Mouse (Mus musculus): Measurements from ENCODE around the gene Actr3. TPM values are rescaled to one million over a fixed set of nuclear protein-coding genes. Genes with fewer than 3 reads are reported as not detected.

Actr3 gene
- total RNA-seq, 2 experiments from 2014 or later, result 219 to 236 TPM

- DNase-seq (ENCODE audit: low spot score in 2 of 2), result no peak
- intact Hi-C loops (cut with DNase I), result no loop called here
Measured at GRCm38 (mm10) chr1:125382622-125383021, 52.9 kb downstream of the Actr3 start.

- intact Hi-C loops (cut with DNase I), result no loop called here
Measured at GRCm38 (mm10) chr1:125378889-125379288, 56.6 kb downstream of the Actr3 start.

GRCm38 (mm10) chr1:125372855-125373254 lies 62.7 kb downstream of the Actr3 start:
- intact Hi-C loops (cut with DNase I), result no loop called here
- peak; percentile 53 to 75 for DNase-seq (ENCODE audit: low spot score in 2 of 2)

More at GRCm38 (mm10) chr1:125378889-125379288, 56.6 kb downstream of the Actr3 start:
- no peak for DNase-seq (ENCODE audit: low spot score in 2 of 2)

GRCm38 (mm10) chr1:125370779-125371178 lies 64.7 kb downstream of the Actr3 start:
- peak; percentile 68 to 70 for DNase-seq (ENCODE audit: low spot score in 2 of 2)
- intact Hi-C loops (cut with DNase I), result loop anchor here (2.0 kb wide), 1 partner anchor 652 kb away; no protein-coding TSS in a partner anchor

GRCm38 (mm10) chr1:125365576-125365975 lies 70.0 kb downstream of the Actr3 start:
- intact Hi-C loops (cut with DNase I), result no loop called here

GRCm38 (mm10) chr1:125351416-125352037 lies 84.0 kb downstream of the Actr3 start:
- intact Hi-C loops (cut with DNase I), result no loop called here
- no peak for DNase-seq (ENCODE audit: low spot score in 2 of 2)

More at GRCm38 (mm10) chr1:125365576-125365975, 70.0 kb downstream of the Actr3 start:
- DNase-seq (ENCODE audit: low spot score in 2 of 2), result no peak

- intact Hi-C loops (cut with DNase I), result no loop called here
- DNase-seq (ENCODE audit: low spot score in 2 of 2), result no peak
Measured at GRCm38 (mm10) chr1:125350843-125351242, 84.7 kb downstream of the Actr3 start.

GRCm38 (mm10) chr1:125345854-125346253 lies 89.7 kb downstream of the Actr3 start:
- intact Hi-C loops (cut with DNase I), result no loop called here
- DNase-seq (ENCODE audit: low spot score in 2 of 2), result no peak

GRCm38 (mm10) chr1:125345448-125345847 lies 90.1 kb downstream of the Actr3 start:
- no peak for DNase-seq (ENCODE audit: low spot score in 2 of 2)
- intact Hi-C loops (cut with DNase I), result no loop called here

- intact Hi-C loops (cut with DNase I), result no loop called here
Measured at GRCm38 (mm10) chr1:125343105-125343504, 92.4 kb downstream of the Actr3 start.

More at GRCm38 (mm10) chr1:125343105-125343504, 92.4 kb downstream of the Actr3 start:
- no peak for DNase-seq (ENCODE audit: low spot score in 2 of 2)

Other genes starting within 250 kb of the Actr3 start
- 10 to 100 TPM; 24.2 to 24.5 TPM for gene Slc35f5, start 124.9 kb upstream of the Actr3 start, total RNA-seq (2021)
- gene Gpr39, start 241.3 kb upstream of the Actr3 start, total RNA-seq (2021), result not detected